ENCODE assay signal across 27 mouse cellular contexts in genomic region chr5:46707021-46707420, GRCm38 (mm10).
"Had no signal": no experiment of that assay in that cellular context is flagged by ENCODE, and none has a peak within 500 bp of the region (broad histone marks: within the 10 kb centered on the region; RNA-seq: fewer than 3 reads in every experiment).

No protein-coding gene starts in this region.

- H3K27ac ChIP-seq: limb, embryonic 10.5 days; limb, embryonic 12.5 days; limb, embryonic 13.5 days; limb, embryonic 15.5 days; liver, embryonic 12.5 days; liver, embryonic 13.5 days; liver, embryonic 14.5 days; liver, embryonic 15.5 days; lung, embryonic 15.5 days; macrophage; midbrain, embryonic 10.5 days; midbrain, embryonic 12.5 days; midbrain, embryonic 13.5 days; midbrain, embryonic 15.5 days; neural tube, embryonic 12.5 days had no signal

- H3K9ac ChIP-seq: limb, embryonic 12.5 days; limb, embryonic 13.5 days; limb, embryonic 15.5 days; liver, embryonic 12.5 days; liver, embryonic 13.5 days; liver, embryonic 14.5 days; liver, embryonic 15.5 days; liver, postnatal 0 days; lung, embryonic 14.5 days; lung, embryonic 15.5 days; midbrain, embryonic 12.5 days; midbrain, embryonic 13.5 days; midbrain, embryonic 15.5 days; neural tube, embryonic 12.5 days had no signal

- H3K4me3 ChIP-seq: limb, embryonic 10.5 days; limb, embryonic 12.5 days; limb, embryonic 13.5 days; limb, embryonic 15.5 days; liver, embryonic 12.5 days; liver, embryonic 13.5 days; liver, embryonic 15.5 days; lung, embryonic 15.5 days; megakaryocyte, embryonic 14.5 days; midbrain, embryonic 10.5 days; midbrain, embryonic 12.5 days; midbrain, embryonic 13.5 days; midbrain, embryonic 15.5 days; myocyte; neural tube, embryonic 12.5 days had no signal

- H3K27me3 ChIP-seq: limb, embryonic 12.5 days; limb, embryonic 13.5 days; limb, embryonic 15.5 days; liver, embryonic 12.5 days; liver, embryonic 13.5 days; liver, embryonic 15.5 days; lung, embryonic 15.5 days; megakaryocyte, embryonic 14.5 days; midbrain, embryonic 12.5 days; midbrain, embryonic 13.5 days; midbrain, embryonic 15.5 days; neural tube, embryonic 12.5 days had no signal

- H3K36me3 ChIP-seq: limb, embryonic 10.5 days; limb, embryonic 12.5 days; limb, embryonic 13.5 days; limb, embryonic 15.5 days; liver, embryonic 12.5 days; liver, embryonic 13.5 days; liver, embryonic 15.5 days; lung, embryonic 15.5 days; midbrain, embryonic 10.5 days; midbrain, embryonic 12.5 days; midbrain, embryonic 13.5 days; midbrain, embryonic 15.5 days; neural tube, embryonic 12.5 days had no signal

- DNase-seq: left cerebral cortex, postnatal 4 days; liver, embryonic 13.5 days; liver, postnatal 0 days; lung, adult 18-20 months; lung, adult 2 months; lung, embryonic 14.5 days; lung, postnatal 10 days; lung, postnatal 14 days; lung, postnatal 36 days; lung, postnatal 4 days; midbrain, embryonic 14.5 days had no signal

- H3K4me1 ChIP-seq: limb, embryonic 10.5 days; limb, embryonic 12.5 days; limb, embryonic 13.5 days; limb, embryonic 15.5 days; liver, embryonic 12.5 days; liver, embryonic 13.5 days; liver, embryonic 15.5 days; lung, embryonic 15.5 days; megakaryocyte, embryonic 14.5 days; midbrain, embryonic 10.5 days; midbrain, embryonic 12.5 days; midbrain, embryonic 13.5 days; midbrain, embryonic 15.5 days; neural tube, embryonic 12.5 days had no signal
